Mouse (Mus musculus): ENCODE data around the gene Ppa1. TPM values are rescaled to one million over a fixed set of nuclear protein-coding genes. Genes with fewer than 3 reads are reported as not detected.

Gene Ppa1
- polyA plus RNA-seq, 1 experiment from 2014 or later, result 362 TPM

GRCm38 (mm10) chr10:61680015-61680913, 31.9 kb downstream of the Ppa1 start, which contains the start of gene Sar1a:
TSS of gene Sar1a (plus strand) at chr10:61680299.
- DNase-seq (ENCODE audit: low spot score), result peak; percentile 99
- peaks cover 19% of the 10 kb centered on the region for H3K36me3 ChIP-seq
- H3K27me3 ChIP-seq (ENCODE audit: low read depth, poor library complexity, severe bottlenecking), result no peaks in the 10 kb centered on the region
- peaks cover 22% of the 10 kb centered on the region for H3K4me1 ChIP-seq
- H3K9me3 ChIP-seq (replicated peaks), result no peaks in the 10 kb centered on the region
- under 1% methylated on average over 84 of the region's 84 CpGs for WGBS
- H3K27ac ChIP-seq (replicated peaks), result peak within 1 kb of the TSS; percentile 93
- peak within 1 kb of the TSS; percentile 97 for H3K4me3 ChIP-seq

- WGBS, result 90% methylated on average over 8 of the region's 8 CpGs
- Histone ChIP-seq H3K27me3 (ENCODE audit: low read depth, poor library complexity, severe bottlenecking) (no peaks in the 10 kb centered on the region), H3K9me3 (replicated peaks) (no peaks in the 10 kb centered on the region), H3K4me3 (no peak overlapping the region), H3K4me1 (no peaks in the 10 kb centered on the region), H3K36me3 (peaks cover 97% of the 10 kb centered on the region), H3K27ac (replicated peaks) (no peak overlapping the region)
- DNase-seq (ENCODE audit: low spot score), result no peak
Measured at GRCm38 (mm10) chr10:61689405-61689804, 41.1 kb downstream of the Ppa1 start.

- no peak overlapping the region for H3K27ac ChIP-seq (replicated peaks)
- H3K27me3 ChIP-seq (ENCODE audit: low read depth, poor library complexity, severe bottlenecking), result 0 out of 2 replicates have a peak, but pooled peaks cover 9% of the 10 kb centered on the region
- peaks cover 27% of the 10 kb centered on the region for H3K4me1 ChIP-seq
- H3K36me3 ChIP-seq, result peaks cover 69% of the 10 kb centered on the region
- no peak overlapping the region for H3K4me3 ChIP-seq
- DNase-seq (ENCODE audit: low spot score), result no peak
- WGBS, result 79% methylated on average over 4 of the region's 4 CpGs
- H3K9me3 ChIP-seq (replicated peaks), result no peaks in the 10 kb centered on the region
Measured at GRCm38 (mm10) chr10:61693563-61693962, 45.2 kb downstream of the Ppa1 start.

GRCm38 (mm10) chr10:61694870-61695670, 46.7 kb downstream of the Ppa1 start, which contains the start of gene Tysnd1:
TSS of gene Tysnd1 (plus strand) at chr10:61695514.
- peak; percentile 95 for DNase-seq (ENCODE audit: low spot score)
- Histone ChIP-seq H3K27me3 (ENCODE audit: low read depth, poor library complexity, severe bottlenecking) (0 out of 2 replicates have a peak, but pooled peaks cover 9% of the 10 kb centered on the region), H3K27ac (replicated peaks) (peak within 1 kb of the TSS; percentile 86), H3K36me3 (peaks cover 68% of the 10 kb centered on the region), H3K4me1 (peaks cover 27% of the 10 kb centered on the region), H3K9me3 (replicated peaks) (no peaks in the 10 kb centered on the region), H3K4me3 (peak within 1 kb of the TSS; percentile 97)
- WGBS, result 1% methylated on average over 42 of the region's 42 CpGs

GRCm38 (mm10) chr10:61695703-61696559, 47.6 kb downstream of the Ppa1 start:
- no peak for DNase-seq (ENCODE audit: low spot score)
- H3K27ac ChIP-seq (replicated peaks), result peak overlapping the region; percentile 86
- H3K4me3 ChIP-seq, result peak overlapping the region; percentile 97
- H3K27me3 ChIP-seq (ENCODE audit: low read depth, poor library complexity, severe bottlenecking), result 0 out of 2 replicates have a peak, but pooled peaks cover 9% of the 10 kb centered on the region
- H3K36me3 ChIP-seq, result peaks cover 63% of the 10 kb centered on the region
- under 1% methylated on average over 111 of the region's 111 CpGs for WGBS
- H3K9me3 ChIP-seq (replicated peaks), result no peaks in the 10 kb centered on the region
- H3K4me1 ChIP-seq, result peaks cover 27% of the 10 kb centered on the region

GRCm38 (mm10) chr10:61696560-61696823, 48.1 kb downstream of the Ppa1 start:
- H3K36me3 ChIP-seq, result peaks cover 63% of the 10 kb centered on the region
- peak overlapping the region; percentile 97 for H3K4me3 ChIP-seq
- 0 out of 2 replicates have a peak, but pooled peaks cover 9% of the 10 kb centered on the region for H3K27me3 ChIP-seq (ENCODE audit: low read depth, poor library complexity, severe bottlenecking)
- DNase-seq (ENCODE audit: low spot score), result no peak
- peaks cover 27% of the 10 kb centered on the region for H3K4me1 ChIP-seq
- 12% methylated on average over 19 of the region's 19 CpGs for WGBS
- peak overlapping the region; percentile 86 for H3K27ac ChIP-seq (replicated peaks)
- H3K9me3 ChIP-seq (replicated peaks), result no peaks in the 10 kb centered on the region

- Histone ChIP-seq H3K9me3 (replicated peaks) (no peaks in the 10 kb centered on the region), H3K4me3 (peak overlapping the region; percentile 97), H3K4me1 (peaks cover 27% of the 10 kb centered on the region), H3K36me3 (peaks cover 63% of the 10 kb centered on the region), H3K27ac (replicated peaks) (no peak overlapping the region), H3K27me3 (ENCODE audit: low read depth, poor library complexity, severe bottlenecking) (0 out of 2 replicates have a peak, but pooled peaks cover 9% of the 10 kb centered on the region)
- DNase-seq (ENCODE audit: low spot score), result no peak
- WGBS, result 95% methylated on average over 2 of the region's 2 CpGs
Measured at GRCm38 (mm10) chr10:61697028-61697427, 48.7 kb downstream of the Ppa1 start.

- Histone ChIP-seq H3K27ac (replicated peaks) (no peak overlapping the region), H3K4me1 (no peaks in the 10 kb centered on the region), H3K9me3 (replicated peaks) (no peaks in the 10 kb centered on the region), H3K36me3 (peaks cover 45% of the 10 kb centered on the region), H3K4me3 (no peak overlapping the region), H3K27me3 (ENCODE audit: low read depth, poor library complexity, severe bottlenecking) (no peaks in the 10 kb centered on the region)
- no peak for DNase-seq (ENCODE audit: low spot score)
- WGBS, result 82% methylated on average over 4 of the region's 4 CpGs
Measured at GRCm38 (mm10) chr10:61704663-61705062, 56.3 kb downstream of the Ppa1 start.

GRCm38 (mm10) chr10:61706412-61707375, 58.3 kb downstream of the Ppa1 start:
- Histone ChIP-seq H3K27me3 (ENCODE audit: low read depth, poor library complexity, severe bottlenecking) (no peaks in the 10 kb centered on the region), H3K4me1 (no peaks in the 10 kb centered on the region), H3K36me3 (peaks cover 31% of the 10 kb centered on the region), H3K4me3 (no peak overlapping the region), H3K9me3 (replicated peaks) (no peaks in the 10 kb centered on the region), H3K27ac (replicated peaks) (no peak overlapping the region)
- DNase-seq (ENCODE audit: low spot score), result no peak
- WGBS, result 79% methylated on average over 6 of the region's 6 CpGs

GRCm38 (mm10) chr10:61713601-61714000, 65.2 kb downstream of the Ppa1 start:
- DNase-seq (ENCODE audit: low spot score), result no peak
- 77% methylated on average over 3 of the region's 3 CpGs for WGBS
- no peaks in the 10 kb centered on the region for H3K36me3 ChIP-seq
- H3K27me3 ChIP-seq (ENCODE audit: low read depth, poor library complexity, severe bottlenecking), result peaks cover 44% of the 10 kb centered on the region
- H3K4me3 ChIP-seq, result no peak overlapping the region
- H3K9me3 ChIP-seq (replicated peaks), result no peaks in the 10 kb centered on the region
- H3K4me1 ChIP-seq, result peaks cover 14% of the 10 kb centered on the region
- H3K27ac ChIP-seq (replicated peaks), result no peak overlapping the region

- WGBS, result 95% methylated on average over 4 of the region's 4 CpGs
- Histone ChIP-seq H3K36me3 (no peaks in the 10 kb centered on the region), H3K27me3 (ENCODE audit: low read depth, poor library complexity, severe bottlenecking) (peaks cover 44% of the 10 kb centered on the region), H3K4me3 (no peak overlapping the region), H3K4me1 (peaks cover 14% of the 10 kb centered on the region), H3K27ac (replicated peaks) (no peak overlapping the region), H3K9me3 (replicated peaks) (no peaks in the 10 kb centered on the region)
- DNase-seq (ENCODE audit: low spot score), result no peak
Measured at GRCm38 (mm10) chr10:61714146-61714545, 65.8 kb downstream of the Ppa1 start.
